Mouse (Mus musculus) G1E (cell line): ENCODE measurements at regions not wholly inside any gene's neighbourhood (a gene's known extent, or its start where the extent isn't known, plus 50 kb on each side); places are given as distances from the start of the nearest gene placed in this dataset.
"Not testable (repeated sequence)": the region's sequence is repeated elsewhere in the genome, so short reads cannot be mapped to it uniquely, and the experiment has no call there.

Source experiments
- CTCF ChIP-seq: IDR thresholded peaks from 2 replicates; pipeline ENCODE4 v1.5.1; 2012; ENCODE audit warnings: low read depth, low read length, inconsistent platforms, mixed read lengths
- GATA1 ChIP-seq: IDR thresholded peaks from 2 replicates; pipeline ENCODE4 v1.6.1; 2012; ENCODE audit warnings: borderline replicate concordance, low read length, inconsistent platforms, mixed read lengths
- GATA2 ChIP-seq: IDR thresholded peaks from 2 replicates; pipeline ENCODE4 v1.6.1; 2012; ENCODE audit warnings: low read depth, low read length, inconsistent platforms, borderline replicate concordance
- POLR2AphosphoS5 ChIP-seq: IDR thresholded peaks from 2 replicates; pipeline ENCODE4 v1.6.1; 2012; ENCODE audit warnings: low read depth, low read length, inconsistent platforms; ENCODE audit not compliant: insufficient replicate concordance
- TAL1 ChIP-seq: conservative IDR thresholded peaks from 2 replicates; pipeline ENCODE4 v1.6.1; 2012; ENCODE audit warnings: low read depth, low read length, inconsistent platforms, mixed read lengths

DNA sequence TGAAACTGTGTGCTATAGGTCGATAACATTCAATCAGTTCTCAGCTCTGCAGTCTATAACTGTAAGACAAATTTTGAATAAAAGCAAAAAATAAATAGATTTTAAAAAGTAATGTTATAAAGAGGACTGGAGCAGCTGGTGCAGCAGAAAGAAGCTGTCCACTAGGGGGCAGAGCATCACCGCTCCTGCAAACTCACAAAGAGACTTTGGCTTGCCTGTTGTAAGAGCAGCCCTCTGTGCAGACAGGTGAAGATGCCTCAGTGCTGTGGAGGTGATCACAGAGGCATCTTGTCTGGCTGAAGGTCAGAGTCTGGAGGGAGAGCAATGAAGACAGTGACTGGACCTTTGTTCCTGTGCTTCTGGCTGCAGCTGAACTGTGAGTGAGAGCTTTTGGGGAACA, 588.2 kb downstream of the Dad1 start:
- not testable (repeated sequence) for TF ChIP-seq CTCF, GATA2, GATA1, POLR2AphosphoS5, TAL1
